Mouse (Mus musculus) monocyte, adult 2 months (primary cell): ENCODE results near the gene Ube2e2.
"Not testable (repeated sequence)": the region's sequence is repeated elsewhere in the genome, so short reads cannot be mapped to it uniquely, and the experiment has no call there.

ENCODE experiments used
- DNase-seq, 2 experiments: peaks; one replicate each; pipeline ENCODE4 v3.0.0; 2022; ENCODE audit warnings: low spot score in 2 of 2, low read depth in 1 of 2

The Ube2e2 gene

DNA sequence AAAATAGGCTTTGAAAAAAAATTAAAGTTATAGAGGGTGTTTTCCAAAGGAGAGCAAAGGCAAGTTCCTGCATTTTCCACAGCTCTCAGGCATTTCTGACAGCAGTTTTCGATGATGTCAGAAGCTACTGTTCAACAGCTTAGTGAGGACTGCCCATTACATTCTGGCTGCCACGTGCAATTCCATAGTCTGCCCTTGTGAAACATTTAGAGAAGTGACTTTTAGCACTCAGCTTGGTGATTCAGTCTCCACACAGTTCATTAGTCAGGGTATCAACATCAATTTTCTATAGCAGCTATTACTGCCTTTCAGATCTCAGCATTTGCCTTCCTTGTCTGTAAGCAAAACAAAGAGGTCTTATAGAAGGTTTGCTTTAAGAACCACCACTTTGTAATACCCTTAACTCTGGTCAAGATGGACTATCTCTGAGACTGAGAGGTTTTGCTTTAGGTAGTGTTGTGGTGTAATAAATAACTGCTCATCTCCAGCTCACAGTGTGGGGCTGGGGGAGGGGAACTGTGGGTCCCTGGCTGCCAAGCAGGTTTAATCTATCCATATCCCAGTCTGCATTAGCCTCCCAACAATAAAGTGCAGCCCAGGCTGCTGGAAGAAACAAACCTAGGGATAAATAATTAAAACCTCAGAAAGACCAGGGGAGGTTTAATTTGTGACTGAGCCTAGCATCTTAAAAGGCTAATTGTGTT lies 255.2 kb downstream of the Ube2e2 start:
- no peak for DNase-seq

DNA sequence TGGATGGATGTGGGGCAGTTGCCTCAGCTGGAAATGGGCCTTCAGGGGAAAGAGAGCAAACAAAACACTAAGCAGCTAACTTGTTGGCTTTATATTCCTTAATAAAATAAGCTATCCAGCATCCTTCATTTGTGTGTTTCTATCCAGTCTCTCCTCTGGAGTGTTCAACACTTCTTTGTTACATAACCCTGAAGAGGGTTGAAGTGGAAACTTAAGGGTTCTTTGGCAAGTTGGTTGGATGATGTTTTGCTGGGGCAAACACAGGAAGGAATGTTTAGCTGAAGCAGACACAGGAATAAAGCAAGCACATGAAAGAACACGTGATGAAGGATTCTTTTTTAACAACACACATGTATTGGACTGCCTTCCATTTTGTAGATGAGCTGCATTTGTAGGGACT lies 256.3 kb downstream of the Ube2e2 start:
- DNase-seq, result no peak

DNA sequence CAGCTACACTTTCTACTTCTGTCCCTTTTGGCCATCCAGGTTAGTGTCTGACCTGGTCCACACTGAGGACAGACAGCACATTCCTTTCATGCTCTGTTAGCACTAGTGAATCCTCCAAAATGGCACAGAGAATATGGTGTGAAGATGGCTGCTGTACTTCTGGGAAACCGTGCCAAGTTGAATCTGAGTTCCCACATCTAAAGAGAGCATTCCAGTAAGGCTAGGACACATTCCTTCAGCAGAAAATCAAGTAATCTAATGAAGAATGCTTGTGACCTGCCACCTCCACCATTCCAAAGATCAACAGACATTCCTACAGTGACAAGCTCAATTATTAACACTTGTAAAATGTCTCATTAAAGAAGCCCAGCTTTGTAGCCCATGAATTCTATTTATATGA lies 265.9 kb downstream of the Ube2e2 start:
- DNase-seq, result no peak

DNA sequence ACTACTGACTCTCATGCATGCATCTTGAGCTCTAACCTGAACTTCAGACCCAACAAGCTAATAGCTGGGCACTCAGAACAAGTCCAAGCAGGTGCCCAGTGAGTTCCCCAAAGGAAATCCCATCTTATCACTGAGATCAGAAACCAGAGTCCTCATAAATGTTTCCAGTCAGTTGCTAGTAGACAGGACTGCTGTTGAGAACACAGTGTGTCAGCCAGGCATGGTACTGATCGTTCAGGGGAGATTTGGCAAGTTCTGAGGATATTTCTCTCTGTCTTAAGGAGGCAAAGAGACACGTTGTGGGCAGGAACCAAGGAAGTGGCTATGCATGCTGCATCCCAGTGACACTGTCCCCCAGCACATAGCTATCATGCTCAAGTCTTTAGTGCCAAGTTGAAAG lies 275.5 kb downstream of the Ube2e2 start:
- DNase-seq, result no peak

DNA sequence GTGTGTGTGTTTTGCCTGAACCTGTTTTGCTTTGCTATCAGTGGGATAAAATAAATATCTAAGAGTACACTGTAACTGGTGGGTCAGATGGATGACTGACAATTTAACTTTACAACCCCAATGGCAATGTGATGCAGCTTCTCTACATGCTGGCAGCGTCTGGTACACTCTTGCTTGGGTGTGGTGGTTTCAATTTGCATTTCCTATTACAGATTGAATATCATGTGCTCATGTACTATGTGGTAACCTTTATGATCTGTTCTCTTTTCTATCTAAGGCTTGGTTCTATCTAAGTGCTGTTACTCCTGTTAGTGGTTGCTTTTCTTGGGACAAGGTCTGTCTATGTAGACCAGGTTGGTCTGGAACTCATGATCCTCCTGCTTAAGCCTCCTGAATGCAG lies 292.1 kb downstream of the Ube2e2 start:
- DNase-seq, result no peak

DNA sequence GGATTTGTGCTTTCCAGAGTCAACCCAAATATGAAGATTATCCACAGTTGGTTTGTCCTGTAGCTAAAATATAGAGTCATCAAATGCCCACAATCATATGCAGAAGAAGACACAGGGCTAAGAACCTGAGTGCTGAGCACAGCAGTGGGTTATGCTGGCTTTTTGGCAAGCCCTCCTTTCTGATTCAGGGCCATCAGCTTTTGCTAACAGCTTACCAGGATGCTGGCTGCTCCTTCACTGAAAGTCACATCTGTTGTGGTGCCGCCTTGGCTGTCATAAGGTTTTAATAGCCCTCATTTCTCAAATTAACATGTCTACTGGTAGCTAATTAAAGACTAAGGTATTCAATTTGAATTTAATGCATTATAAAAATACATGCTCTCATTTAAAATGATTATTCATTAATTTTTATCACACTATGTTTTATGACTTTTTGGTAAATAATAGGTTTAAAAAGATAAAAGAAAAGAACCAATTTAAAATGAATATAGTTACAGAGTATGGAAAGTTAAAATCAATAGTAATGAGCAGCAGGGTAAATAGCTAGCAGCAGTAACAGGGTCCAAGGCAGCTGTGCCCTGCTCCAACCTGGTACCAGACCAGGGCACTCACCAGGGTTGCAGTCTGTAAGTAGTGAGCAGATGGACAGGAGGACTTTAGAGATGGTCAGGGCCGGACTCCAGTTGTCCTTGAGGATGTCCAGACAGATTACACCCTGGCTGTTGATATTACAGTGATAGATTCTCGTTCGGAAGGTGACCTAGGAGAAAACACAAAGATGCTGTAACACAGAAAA lies 307.6 kb downstream of the Ube2e2 start:
- DNase-seq, result no peak

DNA sequence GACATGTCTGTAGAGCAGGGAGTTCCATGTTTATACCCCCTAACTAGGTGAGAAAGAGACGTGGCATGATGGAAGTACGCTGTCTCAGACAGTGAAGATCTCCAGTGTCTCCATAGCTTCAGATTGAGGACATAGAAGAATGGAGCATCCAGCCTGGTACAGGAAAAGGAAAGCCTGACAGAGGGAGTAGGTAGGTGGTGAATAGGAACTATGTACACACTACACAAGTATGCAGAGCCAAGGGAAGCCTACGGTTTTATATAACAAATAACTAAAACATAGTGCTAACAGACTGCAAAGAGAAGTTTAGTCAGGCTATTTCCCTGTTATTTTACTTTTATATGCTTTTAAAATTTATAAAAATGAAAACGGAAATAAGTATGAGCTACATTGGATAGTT lies 312.3 kb downstream of the Ube2e2 start:
- DNase-seq, result no peak

DNA sequence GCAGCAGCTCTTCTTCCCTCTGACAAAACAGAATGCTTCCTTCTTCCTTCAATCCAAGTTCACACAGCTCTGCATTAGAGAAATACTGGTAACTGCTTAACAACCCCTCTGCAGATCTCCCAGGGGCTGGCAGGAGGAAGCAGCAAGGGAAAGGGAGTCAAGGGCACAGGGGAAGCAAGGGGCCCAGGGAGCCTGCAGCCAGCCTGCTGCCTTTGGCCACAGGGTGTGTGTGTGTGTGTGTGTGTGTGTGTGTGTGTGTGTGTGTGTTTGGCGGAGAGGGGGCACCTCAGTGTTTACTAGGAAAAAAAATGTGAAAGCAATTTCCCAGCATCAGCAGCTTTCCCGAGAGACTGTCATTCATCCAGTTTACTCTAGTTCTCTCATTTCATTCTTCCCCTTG lies 319.3 kb downstream of the Ube2e2 start:
- no peak for DNase-seq

DNA sequence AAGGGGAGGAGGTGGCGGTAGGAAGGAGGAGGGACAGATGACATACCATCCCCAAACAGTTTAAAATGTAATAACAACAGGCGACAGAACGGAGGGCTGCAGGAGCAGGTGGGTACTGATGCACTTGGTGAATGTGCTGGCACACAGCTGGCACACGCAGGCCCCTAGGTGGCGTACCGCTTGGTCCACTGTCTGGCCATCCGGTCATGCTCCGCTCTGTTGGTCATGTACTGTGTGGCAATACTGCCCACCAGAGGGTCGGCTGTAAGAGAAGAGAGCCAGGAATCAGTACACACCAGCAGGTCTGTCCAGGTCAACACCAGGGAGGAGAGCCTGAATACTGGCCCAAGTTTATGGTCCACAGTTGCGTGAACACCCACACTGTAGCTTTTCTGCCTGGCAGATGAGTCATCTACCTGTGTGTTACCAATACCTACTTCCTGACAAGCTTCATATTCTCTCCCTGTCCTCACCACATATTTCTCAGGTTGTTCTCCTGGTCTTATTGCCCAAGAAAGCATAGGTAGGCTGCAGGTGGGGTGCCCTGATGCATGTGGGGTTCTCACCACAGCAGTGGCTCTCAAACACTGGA lies 319.8 kb downstream of the Ube2e2 start:
- DNase-seq, result no peak

DNA sequence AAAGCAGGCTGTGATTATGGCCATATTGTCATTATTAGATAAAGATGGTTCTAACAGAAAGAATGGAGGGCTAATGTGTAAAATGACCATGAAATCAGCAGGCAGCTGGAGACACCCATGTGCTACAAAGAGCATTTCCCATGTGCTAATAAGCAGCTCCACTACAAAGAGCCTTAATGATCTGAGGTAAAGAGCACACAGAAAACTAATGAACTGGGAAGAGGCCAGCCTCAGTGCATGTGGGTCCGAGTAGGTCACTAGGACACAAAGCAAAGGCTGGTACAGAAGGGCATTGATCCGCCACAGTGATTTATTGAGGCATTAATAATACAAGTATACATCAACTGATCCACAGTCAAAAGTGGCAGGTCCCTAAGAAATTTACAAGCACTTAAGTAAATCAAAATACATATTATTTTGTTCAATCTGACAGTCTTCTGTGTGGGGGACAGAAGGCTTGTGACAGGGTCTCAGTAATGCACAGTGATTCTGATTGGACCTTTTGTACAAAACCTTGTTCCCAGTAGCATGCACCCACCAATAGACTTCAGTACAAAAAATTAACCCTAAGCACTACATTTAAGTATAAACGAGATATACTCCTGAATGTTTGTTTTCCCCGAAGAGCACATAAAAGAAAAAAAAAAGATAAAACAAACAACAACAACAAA lies 320.6 kb downstream of the Ube2e2 start:
- no peak for DNase-seq

DNA sequence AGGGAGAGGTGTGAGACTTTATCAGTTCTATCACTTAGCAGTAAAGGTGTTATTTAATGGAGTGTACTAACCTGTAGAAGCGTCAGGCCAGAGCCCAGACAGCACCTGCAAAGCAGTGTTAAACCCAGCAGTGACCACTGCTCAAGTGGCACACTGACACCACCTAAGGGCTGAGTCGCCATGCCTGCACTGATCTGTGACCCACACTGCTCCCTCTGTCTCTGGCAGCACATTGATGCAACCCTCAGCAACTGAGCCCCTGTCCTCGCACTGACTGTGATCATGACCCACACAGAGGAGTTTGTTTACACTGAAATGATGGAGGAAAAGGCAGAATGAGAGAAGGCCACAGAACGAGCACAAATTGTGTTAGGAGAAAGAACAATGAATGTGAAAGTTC lies 321.2 kb downstream of the Ube2e2 start:
- DNase-seq, result no peak

DNA sequence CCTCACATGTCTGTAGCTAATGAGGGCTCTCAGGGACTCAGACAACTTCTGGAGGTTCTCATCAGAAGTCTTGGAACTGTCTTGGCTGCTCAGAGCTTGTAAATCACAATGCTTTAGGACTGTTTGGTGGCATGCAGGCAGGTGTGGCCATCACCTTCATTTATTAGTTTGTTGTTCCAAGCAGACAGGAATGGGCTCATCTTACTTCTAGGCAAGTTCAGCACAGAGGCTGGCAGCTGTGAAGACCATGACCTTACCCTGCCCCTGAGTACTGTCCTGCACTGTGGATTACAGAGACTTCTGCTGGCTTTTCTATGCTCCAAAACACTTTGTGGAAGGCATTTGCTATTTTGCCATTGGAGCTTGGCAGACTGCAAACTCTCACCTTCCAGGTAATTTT lies 324.5 kb downstream of the Ube2e2 start:
- DNase-seq, result no peak

DNA sequence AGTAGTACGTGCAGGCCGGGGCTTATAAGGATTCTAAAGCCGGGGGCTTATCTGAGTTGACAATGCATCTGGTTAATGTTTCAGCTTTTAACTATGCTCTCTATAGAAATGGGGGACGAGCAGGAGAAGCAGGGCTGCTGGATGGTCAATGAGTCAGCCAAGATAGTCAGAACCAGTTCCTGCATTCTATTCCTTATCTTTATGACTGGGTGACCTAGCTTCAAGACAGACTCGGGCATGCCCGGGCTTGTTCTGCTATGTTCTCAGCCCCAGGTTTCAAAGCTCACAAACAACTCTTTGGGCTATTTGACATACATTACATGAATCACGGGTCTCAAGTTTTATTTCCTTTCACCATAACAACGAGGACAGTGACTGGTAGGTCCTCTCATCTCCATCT lies 329.1 kb downstream of the Ube2e2 start:
- not testable (repeated sequence) for DNase-seq

DNA sequence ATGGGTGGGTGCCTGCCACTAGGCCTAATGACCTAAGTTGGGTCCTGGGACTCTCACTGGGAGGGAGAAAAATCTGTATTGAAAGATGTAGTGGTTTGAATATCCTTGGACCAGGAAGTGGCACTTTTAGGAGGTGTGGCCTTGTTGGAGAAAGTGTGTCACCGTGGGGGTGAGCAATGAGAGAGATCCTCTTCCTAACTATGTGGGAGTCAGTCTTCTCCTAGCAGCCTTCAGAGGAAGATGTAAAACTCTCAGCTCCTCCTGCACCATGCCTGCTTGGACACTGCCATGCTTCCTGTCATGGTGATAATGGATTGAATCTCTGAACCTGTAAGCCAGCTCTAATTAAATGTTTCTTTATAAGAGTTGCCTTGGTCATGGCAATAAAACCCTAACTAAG lies 338.8 kb downstream of the Ube2e2 start:
- DNase-seq, result no peak

DNA sequence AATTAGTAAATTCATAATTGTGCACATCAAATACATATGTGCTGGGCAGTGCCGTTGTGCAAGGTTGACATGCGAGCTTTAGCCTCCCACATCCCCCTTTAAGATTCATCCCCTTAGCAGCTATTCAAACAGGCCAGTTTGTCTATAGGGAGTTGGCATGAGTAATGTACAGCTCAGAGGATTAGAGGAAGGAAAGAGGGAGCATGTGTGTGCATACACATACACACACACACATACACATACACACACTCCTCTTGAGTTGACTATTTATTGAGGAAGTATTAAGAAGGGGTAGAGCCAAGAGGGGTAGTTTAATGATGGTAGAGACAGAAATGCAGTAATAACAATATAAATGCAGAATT lies 339.5 kb downstream of the Ube2e2 start:
- no peak for DNase-seq

DNA sequence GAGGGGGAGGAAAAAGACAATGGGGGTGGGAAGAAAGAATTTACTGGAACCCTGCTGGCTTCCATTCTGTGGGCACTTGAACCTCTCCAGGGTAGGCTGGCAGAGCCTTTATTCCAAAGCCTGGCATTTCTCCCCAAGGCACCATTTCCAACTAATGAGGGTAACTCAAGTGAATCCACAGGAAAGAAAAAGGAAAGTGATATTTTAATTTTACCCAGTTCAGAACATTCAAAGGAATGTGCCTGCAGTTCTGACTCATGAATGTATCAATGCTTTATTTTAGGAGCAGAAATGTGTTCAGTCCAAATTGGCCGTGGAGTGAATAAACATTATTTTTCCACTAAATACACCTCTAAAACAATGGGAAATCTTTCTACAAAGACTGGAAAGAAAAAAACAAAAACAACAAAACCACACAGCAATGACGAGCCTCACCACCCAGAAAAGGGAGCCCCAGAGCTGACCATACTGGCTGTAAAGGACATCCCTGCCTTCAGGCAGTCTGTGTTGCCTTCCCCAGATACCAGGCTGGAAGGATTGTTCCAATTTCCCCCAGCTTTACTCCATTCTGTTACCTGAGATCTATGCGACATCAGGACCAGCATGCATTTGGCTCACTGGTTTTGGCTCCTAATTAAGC lies 340.0 kb downstream of the Ube2e2 start:
- DNase-seq, result no peak

DNA sequence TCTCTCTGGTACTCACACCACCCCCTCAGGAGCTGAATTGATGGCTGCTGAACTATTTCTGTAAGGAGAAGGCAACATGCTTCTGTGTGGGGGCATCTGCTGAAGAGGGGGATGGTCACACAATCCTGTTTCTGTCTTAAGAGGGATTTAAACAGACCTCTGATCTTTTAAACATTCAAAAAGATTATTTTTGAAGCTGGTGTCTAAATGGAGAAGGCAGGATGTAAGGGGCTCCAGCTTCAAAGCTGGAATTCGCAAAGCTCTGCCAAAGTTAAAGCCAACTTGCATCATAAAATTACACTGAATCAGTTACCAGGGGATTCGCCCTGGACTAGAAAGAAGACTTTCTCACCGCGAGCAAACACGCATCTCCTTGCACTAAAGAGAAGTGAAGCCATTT lies 346.5 kb downstream of the Ube2e2 start:
- DNase-seq, result no peak

DNA sequence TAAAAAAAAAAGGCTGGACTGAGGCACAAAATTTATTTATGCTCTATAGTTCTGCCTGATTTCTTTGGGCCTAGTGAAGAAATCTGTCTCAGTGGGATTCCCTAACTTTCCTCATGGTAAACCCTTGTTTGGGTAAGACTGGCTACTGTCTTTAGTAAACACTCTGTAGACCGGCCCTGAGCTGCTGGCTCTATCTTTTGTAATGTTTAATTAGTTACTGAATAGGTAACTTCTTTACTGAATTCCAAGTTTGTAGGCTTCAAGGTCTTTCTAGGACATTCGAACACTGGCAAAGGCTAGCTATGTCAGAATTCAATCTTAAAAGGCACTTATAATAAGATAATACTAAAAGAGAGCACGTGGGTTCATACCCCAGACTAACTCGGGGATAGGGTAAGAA lies 355.0 kb downstream of the Ube2e2 start:
- not testable (repeated sequence) for DNase-seq

DNA sequence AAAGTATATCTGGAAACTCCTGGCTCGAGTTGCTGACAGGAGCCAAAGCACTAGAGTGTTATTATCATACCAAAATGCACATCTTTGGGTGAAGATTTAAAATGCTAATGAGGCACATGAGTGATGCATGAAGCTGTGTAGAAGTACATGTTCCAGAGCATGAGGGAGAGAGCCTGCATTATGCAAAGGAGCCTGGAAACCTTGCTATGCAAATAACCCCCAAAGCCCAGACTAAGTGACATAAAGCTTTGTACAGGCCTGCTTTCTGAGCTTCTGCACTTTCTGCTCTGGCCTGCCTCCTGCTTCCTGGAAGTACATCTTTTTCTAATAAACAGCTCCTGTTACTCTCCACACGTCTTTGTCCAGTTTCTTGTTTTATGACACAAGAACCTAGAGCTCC lies 363.2 kb downstream of the Ube2e2 start:
- DNase-seq, result no peak

DNA sequence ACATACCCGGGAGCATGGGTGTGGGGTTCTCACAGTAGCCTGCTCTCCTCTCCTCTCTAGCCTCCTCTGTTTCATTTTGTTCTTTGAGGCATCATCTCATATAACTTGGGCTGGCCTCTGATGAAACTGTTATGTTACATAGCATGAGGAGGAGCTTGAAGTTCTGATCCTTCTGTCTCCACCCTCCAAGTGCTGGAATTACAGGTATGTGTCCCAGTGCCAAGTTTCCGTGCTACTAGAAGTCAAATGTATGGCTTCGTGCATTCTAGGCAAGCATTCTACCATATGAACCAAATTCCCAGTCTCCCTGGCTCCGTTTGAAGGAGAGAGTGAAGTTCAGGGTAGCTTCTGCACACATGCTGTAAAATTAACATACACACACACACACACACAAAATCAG lies 363.6 kb downstream of the Ube2e2 start:
- no peak for DNase-seq
